Mouse (Mus musculus): Measurements from ENCODE around the gene Gm3727. TPM values are rescaled to one million over a fixed set of nuclear protein-coding genes. Genes with fewer than 3 reads are reported as not detected.

The Gm3727 gene
- polyA plus RNA-seq (2015; fragmentation: Nextera tagmentation; extraction: Ambion mirVana) = not detected in 2 replicates

GRCm38 (mm10) chr14:7264614-7265013 is at the start of gene Gm3727:
Gene Gm3727 (minus strand): TSS chr14:7264714.

Other genes with a start within 250 kb of the Gm3727 start
- 0.14 and 0.54 TPM in 2 replicates for gene Gm10406, start 237.3 kb downstream of the Gm3727 start, polyA plus RNA-seq (2015; fragmentation: Nextera tagmentation; extraction: Ambion mirVana)
- gene Gm3685, start 219.7 kb downstream of the Gm3727 start, polyA plus RNA-seq (2015; fragmentation: Nextera tagmentation; extraction: Ambion mirVana) = not detected in 2 replicates
- 0.35 and 0.43 TPM in 2 replicates for gene Gm3696, start 164.1 kb downstream of the Gm3727 start, polyA plus RNA-seq (2015; fragmentation: Nextera tagmentation; extraction: Ambion mirVana)
- gene Gm6676, start 139.3 kb downstream of the Gm3727 start, polyA plus RNA-seq (2015; fragmentation: Nextera tagmentation; extraction: Ambion mirVana) = not detected in 2 replicates
- 0.57 and 0.97 TPM in 2 replicates for gene Gm3512, start 90.2 kb downstream of the Gm3727 start, polyA plus RNA-seq (2015; fragmentation: Nextera tagmentation; extraction: Ambion mirVana)
- gene Gm16434, start 70.2 kb downstream of the Gm3727 start, polyA plus RNA-seq (2015; fragmentation: Nextera tagmentation; extraction: Ambion mirVana) = not detected in 2 replicates
- 0.22 and 0.44 TPM in 2 replicates for gene Gm3739, start 50.3 kb upstream of the Gm3727 start, polyA plus RNA-seq (2015; fragmentation: Nextera tagmentation; extraction: Ambion mirVana)
- gene Gm5797, start 67.7 kb upstream of the Gm3727 start, polyA plus RNA-seq (2015; fragmentation: Nextera tagmentation; extraction: Ambion mirVana) = not detected in 2 replicates
- not detected in 2 replicates for gene Gm8374, start 100.4 kb upstream of the Gm3727 start, polyA plus RNA-seq (2015; fragmentation: Nextera tagmentation; extraction: Ambion mirVana)
- not detected in 2 replicates for gene Gm3755, start 186.2 kb upstream of the Gm3727 start, polyA plus RNA-seq (2015; fragmentation: Nextera tagmentation; extraction: Ambion mirVana)
- gene Gm3752, start 219.0 kb upstream of the Gm3727 start, polyA plus RNA-seq (2015; fragmentation: Nextera tagmentation; extraction: Ambion mirVana) = 0.33 and 0.79 TPM in 2 replicates

All from adrenal gland, postnatal 0 days (tissue).